Mouse (Mus musculus) brain, embryonic 14.5 days (tissue): ENCODE measurements around the gene Bcl11b. TPM values are rescaled to one million over a fixed set of nuclear protein-coding genes. Genes with fewer than 3 reads are reported as not detected.

Experiments used
- DNase-seq: peaks from one replicate; pipeline ENCODE4 v3.0.0-alpha.2; 2011; ENCODE audit warnings: low read depth
- CTCF ChIP-seq: fragments of 200-500 bp; IDR thresholded peaks from 2 replicates; pipeline ENCODE4 v1.5.1; 2012; ENCODE audit warnings: inconsistent platforms, mild to moderate bottlenecking, moderate library complexity, borderline replicate concordance; ENCODE audit not compliant: insufficient read depth, insufficient read length; ENCODE audit errors: extremely low read depth
- POLR2A ChIP-seq: fragments of 200-500 bp; IDR thresholded peaks from 2 replicates; pipeline ENCODE4 v1.6.1; 2012; ENCODE audit warnings: mild to moderate bottlenecking, inconsistent platforms, borderline replicate concordance; ENCODE audit not compliant: poor library complexity, insufficient read depth, insufficient read length, severe bottlenecking; ENCODE audit errors: extremely low read depth
- polyA plus RNA-seq: library from polyadenylated mRNA; depleted of rRNA; stranded (reverse); fragments of >200 nt; gene quantifications from 2 replicates; pipeline ENCODE4 v1.2.3, GENCODE M21; 2012; rRNA removed

Gene Bcl11b
- 67.1 and 73.3 TPM in 2 replicates for polyA plus RNA-seq

DNA sequence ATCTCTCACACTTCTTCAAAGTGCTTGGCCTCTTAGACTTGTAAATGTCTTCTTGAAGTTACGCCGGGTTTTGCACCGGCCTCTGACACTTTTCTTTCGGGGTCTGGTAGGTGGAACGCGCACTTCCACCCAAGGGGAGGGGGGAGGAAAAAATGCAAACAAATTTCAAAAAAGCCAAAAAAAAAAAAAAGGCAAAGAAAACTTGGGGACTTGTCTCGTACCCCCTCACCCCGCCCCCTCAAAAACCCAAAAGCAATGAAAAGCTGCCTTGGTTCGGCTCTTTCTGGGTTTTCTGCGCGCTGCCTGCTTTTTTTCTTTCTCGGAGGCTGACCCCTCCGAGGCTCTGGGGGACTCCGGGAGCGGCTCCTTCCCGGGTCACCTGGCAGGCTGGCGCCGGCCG is at the start of gene Bcl11b:
Gene Bcl11b (minus strand): TSS at position 120 of the 400 bp plus-strand sequence.
- DNase-seq: no peak
- no peak for TF ChIP-seq POLR2A
- no peak for TF ChIP-seq CTCF

- no peak for DNase-seq
- TF ChIP-seq POLR2A: no peak
- TF ChIP-seq CTCF: no peak
Measured at GRCm38 (mm10) chr12:108050996-108051395, 47.6 kb upstream of the Bcl11b start.

GRCm38 (mm10) chr12:108049625-108050024 is 46.2 kb upstream of the Bcl11b start:
- TF ChIP-seq CTCF (no peak), POLR2A (no peak)
- DNase-seq: peak; percentile 34

DNA sequence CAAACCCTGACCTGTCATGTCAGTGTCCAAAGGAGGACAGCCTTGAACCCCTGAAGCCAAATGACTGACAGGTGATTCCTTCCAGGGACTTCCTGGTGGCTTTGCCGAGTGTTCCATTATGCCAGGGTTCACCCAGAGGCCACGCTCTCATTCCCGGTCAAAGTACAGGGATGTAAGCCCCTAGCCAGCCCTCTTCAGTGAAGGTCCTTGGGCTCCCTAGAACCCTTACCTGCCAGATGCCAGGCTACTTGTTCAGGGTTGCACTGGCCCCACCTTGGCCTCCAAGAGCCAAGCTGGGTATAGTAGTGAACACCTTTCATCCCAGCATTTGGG is 38.8 kb upstream of the Bcl11b start:
- DNase-seq: no peak
- TF ChIP-seq POLR2A (no peak), CTCF (no peak)

- TF ChIP-seq POLR2A (no peak), CTCF (peak; percentile 72)
- peak; percentile 84 for DNase-seq
Measured at GRCm38 (mm10) chr12:108041571-108042238, 38.3 kb upstream of the Bcl11b start.

DNA sequence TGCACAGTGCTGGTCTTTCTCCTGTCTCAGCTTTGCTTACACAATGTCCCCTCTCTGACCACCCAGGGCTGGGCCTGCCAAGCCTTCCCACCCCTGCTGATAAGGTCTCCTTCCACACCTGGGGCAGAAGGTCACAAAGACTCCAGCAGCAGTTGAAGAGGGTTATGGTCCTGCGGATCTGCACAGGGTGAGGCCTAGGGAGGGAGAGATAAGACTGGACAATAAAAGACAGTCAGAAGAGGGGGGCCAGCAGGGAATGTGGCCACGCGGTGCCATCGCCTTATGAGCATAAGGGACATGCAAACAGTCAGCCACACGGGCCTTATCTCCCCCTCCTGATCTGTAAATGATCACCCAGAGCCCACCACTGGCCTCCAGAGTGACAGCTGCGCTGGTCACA is 34.0 kb upstream of the Bcl11b start:
- no peak for TF ChIP-seq POLR2A
- no peak for DNase-seq

DNA sequence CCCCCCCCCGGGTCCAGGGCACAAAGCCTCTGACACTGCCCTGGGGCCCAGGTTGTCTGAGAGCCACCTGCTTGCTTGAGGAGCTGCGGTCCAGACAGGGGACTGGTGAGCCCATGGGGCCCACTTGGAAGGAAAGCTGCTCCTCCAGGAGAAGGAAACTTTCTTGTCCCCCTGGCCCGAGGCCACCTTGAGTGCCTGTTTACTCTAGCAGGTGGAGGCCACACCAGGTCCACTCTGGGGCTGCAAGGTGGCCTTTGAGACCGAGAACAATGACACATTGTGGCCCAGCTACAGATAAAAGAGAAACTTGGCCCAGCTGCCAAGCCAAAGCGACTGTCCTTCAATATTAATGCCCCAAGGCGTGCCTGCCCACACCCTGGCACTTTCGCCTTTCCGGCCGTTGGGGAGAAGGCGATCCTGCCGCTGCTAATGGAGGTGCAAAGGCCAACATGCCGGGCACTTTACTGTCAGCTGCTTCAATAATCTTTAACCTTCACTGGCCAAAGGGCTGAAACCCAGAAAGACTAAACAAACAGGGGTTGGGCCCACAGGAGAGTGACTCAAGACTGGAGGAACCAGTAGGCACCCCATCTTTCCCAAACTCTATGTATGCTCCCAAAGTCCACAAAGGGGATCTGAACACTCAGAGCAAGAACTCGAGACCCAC is 32.1 kb upstream of the Bcl11b start:
- DNase-seq: no peak
- TF ChIP-seq CTCF (no peak), POLR2A (no peak)

GRCm38 (mm10) chr12:108022835-108023615 is 19.6 kb upstream of the Bcl11b start:
- TF ChIP-seq POLR2A (no peak), CTCF (no peak)
- DNase-seq: no peak

- no peak for DNase-seq
- TF ChIP-seq POLR2A (no peak), CTCF (no peak)
Measured at GRCm38 (mm10) chr12:108012003-108012402, 8.6 kb upstream of the Bcl11b start.

DNA sequence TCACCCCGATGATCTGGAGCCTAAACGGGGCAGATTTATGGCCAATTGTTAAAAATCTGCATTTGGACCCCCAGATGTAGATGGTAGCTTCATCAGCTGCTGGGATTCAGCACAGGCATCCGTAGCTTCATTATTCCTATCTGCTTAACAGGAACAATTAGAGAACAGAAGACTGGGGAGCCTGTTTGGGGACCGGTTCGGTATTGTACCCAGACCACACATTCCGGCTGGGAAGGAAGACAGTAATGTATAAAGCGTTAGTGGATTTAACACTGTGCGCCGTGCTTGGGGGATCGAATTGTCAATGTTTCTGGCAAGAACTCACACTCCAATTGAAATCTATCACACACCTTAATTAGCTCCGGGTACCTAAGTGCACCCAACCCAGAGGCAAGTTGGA is 6.9 kb upstream of the Bcl11b start:
- TF ChIP-seq POLR2A (no peak), CTCF (no peak)
- no peak for DNase-seq

DNA sequence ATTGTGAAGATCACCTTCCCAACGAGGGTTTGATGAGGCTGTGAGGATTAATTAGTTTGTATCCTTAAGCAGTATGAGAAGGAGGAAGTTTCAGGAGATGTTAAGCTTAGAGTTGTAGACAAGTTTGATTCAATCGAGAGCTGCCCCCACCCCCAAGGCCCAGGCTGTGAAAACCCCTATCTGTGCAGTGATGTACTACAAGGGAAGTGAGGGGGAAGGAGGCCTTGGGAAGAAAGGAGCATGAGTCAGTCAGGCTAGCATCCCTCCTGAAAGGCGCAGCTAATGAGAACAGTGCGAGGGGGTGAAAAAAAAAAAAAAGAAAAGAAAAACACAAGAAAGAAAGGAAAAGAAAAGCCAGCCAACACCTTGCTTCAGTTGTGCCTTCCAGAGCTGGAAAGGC is 5.8 kb upstream of the Bcl11b start:
- TF ChIP-seq POLR2A (no peak), CTCF (peak; percentile 40; the same call in 1 of the 2 replicates)
- DNase-seq: no peak
